Mouse (Mus musculus) MEL (cell line): ENCODE data around the gene Glce. TPM values are rescaled to one million over a fixed set of nuclear protein-coding genes. Genes with fewer than 3 reads are reported as not detected.

Experiments used
- DNase-seq: peaks from one replicate; pipeline ENCODE4 v3.0.0; 2011; ENCODE audit warnings: low read depth, low spot score
- H3K27ac ChIP-seq: 2 replicates; pipeline ENCODE4 v1.5.1; 2012; ENCODE audit warnings: low read depth, mild to moderate bottlenecking, control low read depth, low read length, moderate library complexity; ENCODE audit not compliant: control insufficient read depth
- H3K27me3 ChIP-seq, 2 experiments: fragments of 150-350 bp in 1 of 2; sonication (generic) in 1 of 2; 2 replicates each; pipeline ENCODE4 v1.6.1; 2012; ENCODE audit warnings: low read length in 2 of 2, mild to moderate bottlenecking in 2 of 2, improper control_type of control experiment in 1 of 2, moderate library complexity in 1 of 2; ENCODE audit not compliant: insufficient read depth in 2 of 2, control insufficient read depth in 1 of 2
- H3K36me3 ChIP-seq, 2 experiments: 2 replicates each; pipeline ENCODE4 v1.6.1; 2012 to 2014; ENCODE audit warnings: low read length in 2 of 2, improper control_type of control experiment in 1 of 2, inconsistent platforms in 1 of 2, mild to moderate bottlenecking in 1 of 2; ENCODE audit not compliant: insufficient read depth in 2 of 2, control insufficient read depth in 1 of 2
- H3K4me1 ChIP-seq, 2 experiments: fragments of 150-350 bp in 1 of 2; sonication (generic) in 1 of 2; 2 replicates each; pipeline ENCODE4 v1.6.1; 2012; ENCODE audit warnings: low read length in 2 of 2, improper control_type of control experiment in 1 of 2, mild to moderate bottlenecking in 1 of 2; ENCODE audit not compliant: insufficient read depth in 2 of 2, control insufficient read depth in 1 of 2
- H3K4me3 ChIP-seq, 2 experiments: fragments of 150-350 bp in 1 of 2; sonication (generic) in 1 of 2; 2 replicates each; pipeline ENCODE4 v1.5.1; 2012; ENCODE audit warnings: low read depth in 2 of 2, low read length in 2 of 2, mild to moderate bottlenecking in 2 of 2, moderate library complexity in 2 of 2, control low read depth in 1 of 2, improper control_type of control experiment in 1 of 2; ENCODE audit not compliant: control insufficient read depth in 1 of 2, insufficient read depth in 1 of 2
- H3K79me2 ChIP-seq: 2 replicates; pipeline ENCODE4 v1.6.1; 2012; ENCODE audit warnings: mild to moderate bottlenecking, low read length, moderate library complexity; ENCODE audit not compliant: control insufficient read depth, poor library complexity, insufficient read depth
- H3K9ac ChIP-seq: 2 replicates; pipeline ENCODE4 v1.6.1; 2012; ENCODE audit warnings: low read depth, mild to moderate bottlenecking, control low read depth, low read length, moderate library complexity; ENCODE audit not compliant: control insufficient read depth, poor library complexity, severe bottlenecking
- H3K9me3 ChIP-seq: fragments of 150-350 bp; sonication (generic); replicated peaks from 2 replicates; pipeline ENCODE4 v1.6.1; 2012; ENCODE audit warnings: mild to moderate bottlenecking, low read length, improper control_type of control experiment, moderate library complexity; ENCODE audit not compliant: insufficient read depth
- BHLHE40 ChIP-seq: IDR thresholded peaks from 2 replicates; pipeline ENCODE4 v1.6.1; 2012; ENCODE audit warnings: low read depth, mild to moderate bottlenecking, inconsistent platforms, low read length, improper control_type of control experiment, borderline replicate concordance
- CHD1 ChIP-seq: IDR thresholded peaks from 2 replicates; pipeline ENCODE4 v1.6.1; 2012; ENCODE audit warnings: low read depth, mild to moderate bottlenecking, inconsistent platforms, low read length, improper control_type of control experiment
- CHD2 ChIP-seq: IDR thresholded peaks from 2 replicates; pipeline ENCODE4 v1.6.1; 2011; ENCODE audit warnings: low read length, improper control_type of control experiment
- CTCF ChIP-seq, 3 experiments: IDR thresholded peaks in 2 of 3; conservative IDR thresholded peaks in 1 of 3; 2 replicates each; pipeline ENCODE4 v1.5.1; 2011 to 2012; ENCODE audit warnings: low read length in 3 of 3, low read depth in 2 of 3, mild to moderate bottlenecking in 2 of 3, improper control_type of control experiment in 1 of 3, inconsistent platforms in 1 of 3, mixed read lengths in 1 of 3, moderate library complexity in 1 of 3; ENCODE audit not compliant: control insufficient read depth in 1 of 3, insufficient read depth in 1 of 3, poor library complexity in 1 of 3, severe bottlenecking in 1 of 3
- ELF1 ChIP-seq: IDR thresholded peaks from 2 replicates; pipeline ENCODE4 v1.6.1; 2014; ENCODE audit warnings: low read depth, mild to moderate bottlenecking, inconsistent platforms, low read length, improper control_type of control experiment, moderate library complexity
- GABPA ChIP-seq: IDR thresholded peaks from 2 replicates; pipeline ENCODE4 v1.6.1; 2012; ENCODE audit warnings: low read depth, mild to moderate bottlenecking, inconsistent platforms, low read length, improper control_type of control experiment, moderate library complexity
- MAX ChIP-seq: IDR thresholded peaks from 2 replicates; pipeline ENCODE4 v1.6.1; 2011; ENCODE audit warnings: low read length, improper control_type of control experiment
- MEF2A ChIP-seq: IDR thresholded peaks from 2 replicates; pipeline ENCODE4 v1.6.1; 2014; ENCODE audit warnings: low read depth, mild to moderate bottlenecking, inconsistent platforms, low read length, improper control_type of control experiment; ENCODE audit not compliant: poor library complexity, insufficient replicate concordance, severe bottlenecking; ENCODE audit errors: extremely low read depth
- MXI1 ChIP-seq: IDR thresholded peaks from 2 replicates; pipeline ENCODE4 v1.6.1; 2011; ENCODE audit warnings: mild to moderate bottlenecking, low read depth, low read length, improper control_type of control experiment
- NRF1 ChIP-seq: IDR thresholded peaks from 2 replicates; pipeline ENCODE4 v1.6.1; 2014; ENCODE audit warnings: low read depth, mild to moderate bottlenecking, inconsistent platforms, low read length, improper control_type of control experiment, moderate library complexity; ENCODE audit not compliant: poor library complexity, insufficient read depth, severe bottlenecking
- POLR2A ChIP-seq, 2 experiments: IDR thresholded peaks; 2 replicates each; pipeline ENCODE4 v1.6.1; 2011 to 2012; ENCODE audit warnings: low read length in 2 of 2, mild to moderate bottlenecking in 2 of 2, control low read depth in 1 of 2, improper control_type of control experiment in 1 of 2, low read depth in 1 of 2, moderate library complexity in 1 of 2; ENCODE audit not compliant: control insufficient read depth in 1 of 2, insufficient read depth in 1 of 2, poor library complexity in 1 of 2
- POLR2AphosphoS2 ChIP-seq: IDR thresholded peaks from 2 replicates; pipeline ENCODE4 v1.6.1; 2011; ENCODE audit warnings: low read length, improper control_type of control experiment
- POLR2AphosphoS5 ChIP-seq: IDR thresholded peaks from 2 replicates; pipeline ENCODE4 v1.6.1; 2012; ENCODE audit warnings: low read depth, borderline replicate concordance, mild to moderate bottlenecking, inconsistent platforms, low read length, moderate library complexity, mixed read lengths
- TCF12 ChIP-seq: IDR thresholded peaks from 2 replicates; pipeline ENCODE4 v1.6.1; 2014; ENCODE audit warnings: low read depth, mild to moderate bottlenecking, inconsistent platforms, low read length, improper control_type of control experiment, moderate library complexity
- USF1 ChIP-seq: IDR thresholded peaks from 2 replicates; pipeline ENCODE4 v1.6.1; 2014; ENCODE audit warnings: low read depth, mild to moderate bottlenecking, inconsistent platforms, low read length, improper control_type of control experiment, moderate library complexity
- polyA plus RNA-seq, 2 experiments: library from polyadenylated mRNA; stranded (reverse) in 1 of 2; unstranded in 1 of 2; fragments of >175 nt in 1 of 2; fragments of >200 nt in 1 of 2; gene quantifications; 2 replicates each; pipeline versions ENCODE4 v1.2.1 to v1.2.4; 2012; ENCODE audit warnings: low replicate concordance in 2 of 2, low read depth in 1 of 2; ENCODE audit not compliant: insufficient read length in 2 of 2, insufficient read depth in 1 of 2, missing spikeins in 1 of 2
- total RNA-seq: library from RNA; depleted of rRNA; stranded (reverse); fragments of 300-350 nt; gene quantifications from 2 replicates; pipeline ENCODE4 v1.2.3, GENCODE M21; 2012

Gene Glce
- total and polyA plus RNA-seq, 3 experiments: 9.2 to 12.2 TPM; not detected in 1

DNA sequence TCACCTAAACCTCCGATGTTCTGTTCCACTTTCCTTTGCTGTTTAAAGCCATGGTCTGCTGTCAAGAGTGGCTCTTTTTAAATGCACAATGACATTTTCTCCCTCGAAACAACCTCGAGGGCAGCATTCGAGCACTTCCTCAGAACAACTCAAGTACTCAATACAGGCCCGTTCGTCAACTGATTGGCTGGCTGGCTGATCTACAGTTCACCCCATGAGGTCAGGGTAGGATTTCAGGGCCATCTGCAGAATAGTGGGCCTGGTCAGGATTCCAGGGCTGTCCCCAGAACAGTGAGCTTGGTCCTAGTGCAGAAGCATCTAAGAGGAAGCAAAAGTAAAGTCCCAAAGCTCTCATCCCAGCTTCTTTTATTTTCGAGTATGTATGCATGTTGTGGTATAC, 32.5 kb upstream of the Glce start:
- Histone ChIP-seq H3K27ac (no peak overlapping the region), H3K27me3 (peaks cover 0 to 5% of the 10 kb centered on the region in 2 experiments; a peak in 1 of 4 replicates), H3K9ac (no peak overlapping the region), H3K79me2 (no peaks in the 10 kb centered on the region), H3K36me3 (no peaks in the 10 kb centered on the region), H3K4me3 (no peak overlapping the region), H3K4me1 (no peaks in the 10 kb centered on the region; a peak in 1 of 4 replicates), H3K9me3 (no peaks in the 10 kb centered on the region)
- TF ChIP-seq MXI1 (no peak), GABPA (no peak), POLR2A (IDR thresholded peaks at IDR 0.05; ENCODE audit: control insufficient read depth in 1 of 2, insufficient read depth in 1 of 2, low read depth in 1 of 2, low read length in 2 of 2, poor library complexity in 1 of 2) (no peak), MEF2A (no peak), USF1 (no peak)
- DNase-seq: no peak

DNA sequence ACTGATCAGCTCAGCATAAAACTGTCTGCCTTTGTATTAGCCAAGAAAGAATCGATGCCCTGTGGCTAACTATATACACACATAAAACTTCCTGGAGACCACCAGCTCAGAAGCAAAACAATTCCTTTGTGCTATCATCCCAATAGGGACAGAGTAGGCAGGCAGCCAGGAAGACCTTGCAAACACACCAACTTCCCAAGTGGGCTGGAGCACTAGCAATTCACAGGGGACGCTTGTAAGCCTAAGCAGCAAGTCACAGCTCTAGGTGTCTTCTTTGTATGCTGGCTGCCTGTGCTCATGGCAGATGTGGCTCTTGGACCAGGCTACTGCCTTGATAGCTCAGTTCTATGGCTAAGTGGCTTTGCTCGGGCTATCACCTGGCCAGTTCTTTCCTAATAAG, 32.1 kb upstream of the Glce start:
- peaks cover 0 to 5% of the 10 kb centered on the region in 2 experiments; a peak in 1 of 4 replicates for H3K27me3 ChIP-seq
- H3K9me3 ChIP-seq: no peaks in the 10 kb centered on the region
- H3K36me3 ChIP-seq: no peaks in the 10 kb centered on the region
- no peaks in the 10 kb centered on the region; a peak in 1 of 4 replicates for H3K4me1 ChIP-seq
- H3K27ac ChIP-seq: no peak overlapping the region
- TF ChIP-seq NRF1 (no peak), CTCF (IDR thresholded peaks at IDR 0.05 in 2 of 3, conservative IDR thresholded peaks at IDR 0.05 in 1 of 3; ENCODE audit: control insufficient read depth in 1 of 3, insufficient read depth in 1 of 3, low read depth in 2 of 3, low read length in 3 of 3, poor library complexity in 1 of 3, severe bottlenecking in 1 of 3) (no peak), BHLHE40 (no peak), MAX (no peak), TCF12 (no peak), CHD1 (no peak), POLR2AphosphoS5 (no peak), ELF1 (no peak)
- no peak overlapping the region for H3K4me3 ChIP-seq
- H3K79me2 ChIP-seq: no peaks in the 10 kb centered on the region
- DNase-seq: no peak
- no peak overlapping the region for H3K9ac ChIP-seq

DNA sequence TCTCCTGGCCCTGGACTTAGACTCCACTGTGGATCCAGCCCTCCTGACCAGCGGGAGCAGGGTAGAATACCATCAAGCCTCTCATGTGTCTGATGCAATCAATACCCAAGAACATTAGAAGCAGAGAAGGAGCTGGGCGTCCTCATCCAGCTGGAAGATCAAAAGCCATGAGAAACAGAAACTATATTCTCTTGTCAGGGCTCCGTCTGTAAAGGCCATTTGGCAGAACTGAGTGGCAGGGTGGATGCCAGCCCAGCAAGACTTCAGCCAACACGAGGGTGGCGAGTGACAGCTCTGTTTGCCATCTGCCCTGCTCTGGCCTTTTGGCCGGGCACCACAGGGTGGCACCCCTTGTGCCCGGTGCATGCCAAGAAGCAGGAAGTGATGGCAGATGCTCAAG, 30.8 kb upstream of the Glce start:
- no peaks in the 10 kb centered on the region for H3K79me2 ChIP-seq
- H3K36me3 ChIP-seq: no peaks in the 10 kb centered on the region
- no peak overlapping the region for H3K27ac ChIP-seq
- peak overlapping the region in 1 of 2 experiments; percentile 2; a peak in 1 of 4 replicates for H3K4me3 ChIP-seq
- H3K4me1 ChIP-seq: no peaks in the 10 kb centered on the region; a peak in 1 of 4 replicates
- H3K27me3 ChIP-seq: peaks cover 0 to 5% of the 10 kb centered on the region in 2 experiments; a peak in 1 of 4 replicates
- TF ChIP-seq CHD1 (no peak), GABPA (no peak), NRF1 (no peak), POLR2A (IDR thresholded peaks at IDR 0.05; ENCODE audit: control insufficient read depth in 1 of 2, insufficient read depth in 1 of 2, low read depth in 1 of 2, low read length in 2 of 2, poor library complexity in 1 of 2) (no peak), BHLHE40 (no peak), POLR2AphosphoS2 (no peak), CHD2 (no peak)
- no peak for DNase-seq
- no peak overlapping the region for H3K9ac ChIP-seq
- no peaks in the 10 kb centered on the region for H3K9me3 ChIP-seq
